Mouse (Mus musculus): ENCODE data around the gene Rara. TPM values are rescaled to one million over a fixed set of nuclear protein-coding genes. Genes with fewer than 3 reads are reported as not detected.

Rara gene
- polyA plus RNA-seq, 1 experiment, result 18.0 TPM

DNA sequence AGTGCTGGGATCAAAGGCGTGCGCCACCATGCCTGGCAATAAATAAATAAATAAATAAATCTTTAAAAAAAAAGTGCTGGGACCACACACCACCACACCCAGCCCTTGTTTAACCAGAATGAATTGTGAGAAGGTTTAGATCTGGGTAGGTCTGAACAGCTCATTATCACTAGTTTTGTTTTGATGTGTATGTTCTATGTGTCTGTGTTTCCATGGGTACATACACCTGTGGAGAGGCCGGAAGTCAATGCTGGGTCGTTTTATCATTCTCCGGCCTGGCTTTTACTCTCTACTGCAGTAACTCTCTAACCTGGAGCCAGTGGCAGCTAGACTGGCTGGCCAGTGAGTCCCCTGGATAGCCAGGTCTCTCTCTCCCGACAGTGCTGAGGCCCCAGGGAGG is 63.2 kb downstream of the Rara start:
- Histone ChIP-seq H3K36me3 (ENCODE audit: control insufficient read depth, insufficient read depth, low read length) (no peaks in the 10 kb centered on the region), H3K27me3 (replicated peaks; ENCODE audit: control insufficient read depth, insufficient read depth, low read length) (no peaks in the 10 kb centered on the region), H3K27ac (ENCODE audit: insufficient read depth, low read depth, low read length) (no peak overlapping the region), H3K4me1 (ENCODE audit: control insufficient read depth, insufficient read depth, low read length) (no peaks in the 10 kb centered on the region), H3K4me3 (ENCODE audit: insufficient read depth, low read depth, low read length) (no peak overlapping the region)
- DNase-seq, result no peak
- 87% methylated on average over 6 of the region's 6 CpGs for WGBS
- TF ChIP-seq CTCF (conservative IDR thresholded peaks at IDR 0.05; ENCODE audit: insufficient read depth, insufficient read length, low read depth, low read length) (no peak), POLR2A (IDR thresholded peaks at IDR 0.05; ENCODE audit: low read depth, low read length) (no peak)

DNA sequence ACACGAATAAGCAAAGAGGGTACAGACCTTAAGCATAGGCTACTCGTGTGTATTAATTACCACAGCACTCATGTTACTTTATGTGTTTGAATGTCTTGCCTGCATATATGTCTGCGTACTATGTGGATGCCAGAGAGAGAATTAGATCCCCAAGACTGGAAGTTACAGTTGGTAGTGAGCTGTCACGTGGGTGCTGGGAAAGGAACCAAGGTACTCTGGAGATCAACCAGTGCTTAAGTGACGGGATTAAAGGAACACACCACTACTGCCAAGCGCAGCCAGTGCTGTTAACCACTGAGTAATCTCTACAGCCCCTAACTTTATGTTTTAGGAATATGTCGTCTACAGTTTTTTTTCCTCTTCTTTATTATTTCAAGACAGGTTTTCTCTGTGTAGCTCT is 68.4 kb downstream of the Rara start:
- Histone ChIP-seq H3K4me3 (ENCODE audit: insufficient read depth, low read depth, low read length) (no peak overlapping the region), H3K27ac (ENCODE audit: insufficient read depth, low read depth, low read length) (no peak overlapping the region), H3K27me3 (replicated peaks; ENCODE audit: control insufficient read depth, insufficient read depth, low read length) (no peaks in the 10 kb centered on the region), H3K4me1 (ENCODE audit: control insufficient read depth, insufficient read depth, low read length) (no peaks in the 10 kb centered on the region), H3K36me3 (ENCODE audit: control insufficient read depth, insufficient read depth, low read length) (no peaks in the 10 kb centered on the region)
- TF ChIP-seq CTCF (conservative IDR thresholded peaks at IDR 0.05; ENCODE audit: insufficient read depth, insufficient read length, low read depth, low read length) (no peak), POLR2A (IDR thresholded peaks at IDR 0.05; ENCODE audit: low read depth, low read length) (no peak)
- WGBS, result 94% methylated on average over 7 of the region's 7 CpGs
- DNase-seq, result no peak

- no peaks in the 10 kb centered on the region for H3K4me1 ChIP-seq (ENCODE audit: control insufficient read depth, insufficient read depth, low read length)
- WGBS, result 88% methylated on average over 4 of the region's 4 CpGs
- H3K27me3 ChIP-seq (replicated peaks; ENCODE audit: control insufficient read depth, insufficient read depth, low read length), result no peaks in the 10 kb centered on the region
- DNase-seq, result no peak
- TF ChIP-seq CTCF (conservative IDR thresholded peaks at IDR 0.05; ENCODE audit: insufficient read depth, insufficient read length, low read depth, low read length), result no peak
- no peaks in the 10 kb centered on the region for H3K36me3 ChIP-seq (ENCODE audit: control insufficient read depth, insufficient read depth, low read length)
- H3K27ac ChIP-seq (ENCODE audit: insufficient read depth, low read depth, low read length), result no peak overlapping the region
- H3K4me3 ChIP-seq (ENCODE audit: insufficient read depth, low read depth, low read length), result no peak overlapping the region
Observed at GRCm38 (mm10) chr11:98997659-98998058, 70.0 kb downstream of the Rara start.

GRCm38 (mm10) chr11:98998776-98999175 is 71.2 kb downstream of the Rara start:
- H3K4me3 ChIP-seq (ENCODE audit: insufficient read depth, low read depth, low read length), result no peak overlapping the region
- no peaks in the 10 kb centered on the region for H3K36me3 ChIP-seq (ENCODE audit: control insufficient read depth, insufficient read depth, low read length)
- TF ChIP-seq CTCF (conservative IDR thresholded peaks at IDR 0.05; ENCODE audit: insufficient read depth, insufficient read length, low read depth, low read length), result no peak
- TF ChIP-seq POLR2A (IDR thresholded peaks at IDR 0.05; ENCODE audit: low read depth, low read length), result no peak
- H3K27ac ChIP-seq (ENCODE audit: insufficient read depth, low read depth, low read length), result no peak overlapping the region
- DNase-seq, result no peak
- H3K27me3 ChIP-seq (replicated peaks; ENCODE audit: control insufficient read depth, insufficient read depth, low read length), result no peaks in the 10 kb centered on the region
- H3K4me1 ChIP-seq (ENCODE audit: control insufficient read depth, insufficient read depth, low read length), result no peaks in the 10 kb centered on the region

DNA sequence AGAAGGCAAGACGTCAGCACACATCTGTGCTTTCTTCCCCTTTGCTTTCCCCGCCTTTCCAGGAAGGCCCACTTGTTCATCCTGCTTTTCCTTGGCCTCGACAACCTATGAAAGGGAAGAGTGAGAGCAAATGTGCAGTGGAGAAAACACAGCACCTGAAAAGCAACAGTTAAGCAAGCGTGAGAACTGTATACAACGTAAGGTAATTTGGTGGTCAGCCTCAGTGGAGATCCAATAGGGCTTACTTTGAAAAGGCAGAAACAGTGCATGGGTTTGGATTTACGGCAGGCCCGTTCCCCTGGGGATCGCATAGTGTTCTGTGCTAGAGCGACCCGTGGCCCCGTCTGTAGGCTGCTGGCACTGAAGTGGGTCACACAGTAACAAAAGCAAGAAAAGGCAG is 71.6 kb downstream of the Rara start:
- Histone ChIP-seq H3K27ac (ENCODE audit: insufficient read depth, low read depth, low read length) (no peak overlapping the region), H3K36me3 (ENCODE audit: control insufficient read depth, insufficient read depth, low read length) (no peaks in the 10 kb centered on the region)
- WGBS, result 90% methylated on average over 11 of the region's 11 CpGs

DNA sequence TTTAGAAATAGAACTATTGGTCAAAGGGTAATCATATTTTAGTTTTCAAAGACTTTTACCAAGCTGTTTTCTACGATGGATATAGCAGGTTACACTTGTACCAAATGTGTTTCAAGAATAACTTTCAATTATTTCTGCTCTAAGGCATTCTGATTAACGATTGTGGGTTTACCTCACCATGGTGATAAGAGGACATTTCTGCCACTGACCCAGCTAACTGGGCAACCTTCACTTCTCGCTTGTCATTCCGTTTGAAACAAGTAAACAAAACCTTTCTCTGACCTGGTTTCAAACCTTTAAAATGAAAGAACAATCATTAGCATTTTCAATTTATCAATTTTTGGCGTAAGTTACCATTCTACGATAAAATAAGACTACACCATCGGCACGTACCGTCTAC is 79.2 kb downstream of the Rara start:
- no peaks in the 10 kb centered on the region for H3K36me3 ChIP-seq (ENCODE audit: control insufficient read depth, insufficient read depth, low read length)
- 93% methylated on average over 9 of the region's 9 CpGs for WGBS
- no peak for DNase-seq

More for the DNA sequence above, 71.6 kb downstream of the Rara start:
- no peak overlapping the region for H3K4me3 ChIP-seq (ENCODE audit: insufficient read depth, low read depth, low read length)
- no peaks in the 10 kb centered on the region for H3K27me3 ChIP-seq (replicated peaks; ENCODE audit: control insufficient read depth, insufficient read depth, low read length)
- H3K4me1 ChIP-seq (ENCODE audit: control insufficient read depth, insufficient read depth, low read length), result no peaks in the 10 kb centered on the region
- DNase-seq, result no peak
- TF ChIP-seq POLR2A (IDR thresholded peaks at IDR 0.05; ENCODE audit: low read depth, low read length) (no peak), CTCF (conservative IDR thresholded peaks at IDR 0.05; ENCODE audit: insufficient read depth, insufficient read length, low read depth, low read length) (no peak)

DNA sequence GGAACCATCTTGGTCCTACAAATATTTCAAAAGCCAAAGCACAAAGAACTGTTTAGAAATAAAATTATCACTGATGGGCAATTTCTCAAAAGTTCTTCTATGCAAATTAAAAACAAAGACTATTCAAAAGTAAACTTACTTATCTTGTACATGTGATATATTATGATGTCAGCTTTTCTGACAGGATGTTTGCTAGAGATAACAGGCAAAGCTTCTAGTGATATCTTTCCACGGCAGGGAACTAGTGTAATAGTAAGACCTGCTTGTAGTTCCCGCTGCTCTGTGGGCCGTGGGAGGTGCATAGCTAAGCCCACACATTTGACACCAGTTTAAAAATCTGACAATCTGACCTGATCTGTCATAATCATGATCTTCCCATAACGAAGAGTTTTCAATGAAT is 82.5 kb downstream of the Rara start:
- Histone ChIP-seq H3K27me3 (replicated peaks; ENCODE audit: control insufficient read depth, insufficient read depth, low read length) (no peaks in the 10 kb centered on the region), H3K36me3 (ENCODE audit: control insufficient read depth, insufficient read depth, low read length) (no peaks in the 10 kb centered on the region), H3K4me3 (ENCODE audit: insufficient read depth, low read depth, low read length) (no peak overlapping the region), H3K27ac (ENCODE audit: insufficient read depth, low read depth, low read length) (no peak overlapping the region), H3K4me1 (ENCODE audit: control insufficient read depth, insufficient read depth, low read length) (no peaks in the 10 kb centered on the region)
- 82% methylated on average over 4 of the region's 4 CpGs for WGBS
- DNase-seq, result no peak
- TF ChIP-seq POLR2A (IDR thresholded peaks at IDR 0.05; ENCODE audit: low read depth, low read length), result no peak
- no peak for TF ChIP-seq CTCF (conservative IDR thresholded peaks at IDR 0.05; ENCODE audit: insufficient read depth, insufficient read length, low read depth, low read length)

More for the DNA sequence above, 79.2 kb downstream of the Rara start:
- Histone ChIP-seq H3K27ac (ENCODE audit: insufficient read depth, low read depth, low read length) (no peak overlapping the region), H3K4me1 (ENCODE audit: control insufficient read depth, insufficient read depth, low read length) (no peaks in the 10 kb centered on the region), H3K4me3 (ENCODE audit: insufficient read depth, low read depth, low read length) (no peak overlapping the region), H3K27me3 (replicated peaks; ENCODE audit: control insufficient read depth, insufficient read depth, low read length) (no peaks in the 10 kb centered on the region)
- TF ChIP-seq POLR2A (IDR thresholded peaks at IDR 0.05; ENCODE audit: low read depth, low read length) (no peak), CTCF (conservative IDR thresholded peaks at IDR 0.05; ENCODE audit: insufficient read depth, insufficient read length, low read depth, low read length) (no peak)

- no peak for DNase-seq
- no peaks in the 10 kb centered on the region for H3K36me3 ChIP-seq (ENCODE audit: control insufficient read depth, insufficient read depth, low read length)
- WGBS, result 96% methylated on average over 5 of the region's 5 CpGs
Observed at GRCm38 (mm10) chr11:99010706-99011105, 83.1 kb downstream of the Rara start.

More at GRCm38 (mm10) chr11:99010706-99011105, 83.1 kb downstream of the Rara start:
- H3K27me3 ChIP-seq (replicated peaks; ENCODE audit: control insufficient read depth, insufficient read depth, low read length), result no peaks in the 10 kb centered on the region
- no peak for TF ChIP-seq CTCF (conservative IDR thresholded peaks at IDR 0.05; ENCODE audit: insufficient read depth, insufficient read length, low read depth, low read length)
- TF ChIP-seq POLR2A (IDR thresholded peaks at IDR 0.05; ENCODE audit: low read depth, low read length), result no peak
- no peak overlapping the region for H3K27ac ChIP-seq (ENCODE audit: insufficient read depth, low read depth, low read length)
- H3K4me1 ChIP-seq (ENCODE audit: control insufficient read depth, insufficient read depth, low read length), result no peaks in the 10 kb centered on the region
- H3K4me3 ChIP-seq (ENCODE audit: insufficient read depth, low read depth, low read length), result no peak overlapping the region

Data from kidney, adult 2 months (tissue).